Mouse (Mus musculus) ES-E14 (cell line): ENCODE data around the gene Timm10. TPM values are rescaled to one million over a fixed set of nuclear protein-coding genes. Genes with fewer than 3 reads are reported as not detected.

Experiments used
- DNase-seq: peaks from one replicate; pipeline ENCODE4 v3.0.0-alpha.2; 2013; ENCODE audit warnings: low read depth, low spot score
- H3K27ac ChIP-seq: 2 replicates; pipeline ENCODE4 v1.5.1; 2012; ENCODE audit warnings: low read depth, mild to moderate bottlenecking, low read length, moderate library complexity, mixed read lengths; ENCODE audit not compliant: poor library complexity, insufficient read depth, severe bottlenecking
- H3K36me3 ChIP-seq: 2 replicates; pipeline ENCODE4 v1.6.1; 2012; ENCODE audit warnings: mild to moderate bottlenecking, low read length, moderate library complexity, mixed read lengths; ENCODE audit not compliant: control insufficient read depth, poor library complexity, insufficient read depth, severe bottlenecking
- H3K4me1 ChIP-seq, 2 experiments: fragments of 150-350 bp in 1 of 2; sonication (generic) in 1 of 2; 2 replicates each; pipeline ENCODE4 v1.6.1; 2012; ENCODE audit warnings: low read length in 2 of 2, mild to moderate bottlenecking in 1 of 2, mixed read lengths in 1 of 2; ENCODE audit not compliant: control insufficient read depth in 2 of 2, insufficient read depth in 2 of 2, poor library complexity in 1 of 2
- H3K4me3 ChIP-seq, 2 experiments: fragments of 150-350 bp in 1 of 2; sonication (generic) in 1 of 2; 2 replicates each; pipeline ENCODE4 v1.5.1; 2012; ENCODE audit warnings: low read length in 2 of 2, low read depth in 1 of 2, mild to moderate bottlenecking in 1 of 2, mixed read lengths in 1 of 2; ENCODE audit not compliant: insufficient read depth in 1 of 2, poor library complexity in 1 of 2, severe bottlenecking in 1 of 2
- H3K9ac ChIP-seq: 2 replicates; pipeline ENCODE4 v1.6.1; 2012; ENCODE audit warnings: low read depth, mild to moderate bottlenecking, low read length, mixed read lengths; ENCODE audit not compliant: poor library complexity, insufficient read depth, severe bottlenecking
- H3K9me3 ChIP-seq: fragments of 150-350 bp; sonication (generic); 2 replicates; pipeline ENCODE4 v1.6.1; 2012; ENCODE audit warnings: low read depth, mild to moderate bottlenecking, low read length; ENCODE audit not compliant: control insufficient read depth, insufficient read depth
- CHD2 ChIP-seq: IDR thresholded peaks from 2 replicates; pipeline ENCODE4 v1.6.1; 2014; ENCODE audit warnings: mild to moderate bottlenecking, low read depth, low read length, inconsistent platforms
- HCFC1 ChIP-seq: IDR thresholded peaks from 2 replicates; pipeline ENCODE4 v1.6.1; 2012; ENCODE audit warnings: low read length, inconsistent platforms, borderline replicate concordance; ENCODE audit not compliant: insufficient read depth
- MAFK ChIP-seq: IDR thresholded peaks from 2 replicates; pipeline ENCODE4 v1.6.1; 2014; ENCODE audit warnings: mild to moderate bottlenecking, low read depth, low read length, inconsistent platforms; ENCODE audit not compliant: insufficient read depth
- ZC3H11A ChIP-seq: IDR thresholded peaks from 2 replicates; pipeline ENCODE4 v1.6.1; 2012; ENCODE audit warnings: low read depth, mild to moderate bottlenecking, inconsistent platforms, low read length, borderline replicate concordance
- ZNF384 ChIP-seq: IDR thresholded peaks from 2 replicates; pipeline ENCODE4 v1.6.1; 2012; ENCODE audit warnings: low read depth, low read length, inconsistent platforms
- in situ Hi-C, 2 experiments: fragments of 600-800 bp; cut with MboI; formaldehyde crosslinking; loops; one replicate each; pipeline ENCODE4 v1.15.1; 2025; ENCODE audit warnings: low sequenced_read_pairs in 2 of 2, inconsistent platforms in 1 of 2; ENCODE audit not compliant: unreplicated experiment in 2 of 2
- total RNA-seq: library from RNA; depleted of rRNA; stranded (reverse); fragments of 300-350 nt; gene quantifications from 2 replicates; pipeline ENCODE4 v1.2.3, GENCODE M21; 2012

Timm10 gene
- total RNA-seq, 1 experiment, result 73.5 TPM

DNA sequence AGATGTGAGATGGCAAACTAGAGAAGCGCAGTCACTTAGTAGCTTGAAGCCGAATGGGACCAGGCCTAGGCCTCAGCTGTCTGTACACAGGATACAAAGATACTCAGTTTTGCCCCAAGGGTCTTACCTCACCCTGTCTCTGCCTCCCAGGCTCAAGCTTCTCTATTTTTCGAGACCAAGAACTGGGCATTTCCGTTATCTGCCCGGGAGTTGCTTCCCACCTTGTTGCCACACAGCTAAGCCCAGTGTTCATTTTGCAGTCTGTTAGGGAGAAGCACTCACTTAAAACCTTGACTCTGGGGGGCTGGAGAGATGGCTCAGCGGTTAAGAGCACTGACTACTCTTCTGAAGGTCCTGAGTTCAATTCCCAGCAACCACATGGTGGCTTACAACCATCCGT is 22.8 kb upstream of the Timm10 start:
- Histone ChIP-seq H3K27ac (no peak overlapping the region), H3K9ac (no peak overlapping the region), H3K36me3 (0 out of 2 replicates have a peak, but pooled peaks cover under 1% of the 10 kb centered on the region), H3K4me1 (peaks cover 0 to 5% of the 10 kb centered on the region in 2 experiments; a peak in 2 of 4 replicates), H3K4me3 (no peak overlapping the region), H3K9me3 (no peaks in the 10 kb centered on the region)
- TF ChIP-seq MAFK, result no peak
- no peak for TF ChIP-seq HCFC1
- TF ChIP-seq ZC3H11A, result no peak
- no peak for TF ChIP-seq CHD2
- TF ChIP-seq ZNF384, result no peak
- in situ Hi-C loops, result no loop called here
- DNase-seq, result no peak

DNA sequence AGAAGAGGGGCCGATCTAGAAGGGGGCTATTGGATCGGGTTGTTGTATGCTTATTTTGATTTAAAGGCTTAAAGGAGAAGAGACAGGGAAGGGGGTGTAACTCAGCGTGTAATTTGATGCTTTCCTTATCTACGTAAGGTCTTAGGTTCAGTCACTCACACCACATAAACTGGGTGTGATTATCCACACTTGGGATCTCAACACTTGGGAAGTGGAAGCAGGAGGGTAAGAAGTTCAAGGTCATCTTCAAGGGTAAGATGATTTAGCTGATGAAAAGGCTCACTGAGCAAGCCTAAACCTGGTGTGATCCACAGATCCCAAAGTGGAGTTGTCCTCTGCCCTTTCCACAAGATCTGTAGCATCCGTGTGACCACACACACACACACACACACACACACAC is 20.3 kb upstream of the Timm10 start:
- no peak overlapping the region for H3K9ac ChIP-seq
- no peak overlapping the region for H3K4me3 ChIP-seq
- no peak for DNase-seq
- H3K9me3 ChIP-seq, result no peaks in the 10 kb centered on the region
- no peak for TF ChIP-seq ZNF384
- no peak for TF ChIP-seq HCFC1
- no peak for TF ChIP-seq MAFK
- no peak for TF ChIP-seq CHD2
- TF ChIP-seq ZC3H11A, result no peak
- 0 out of 2 replicates have a peak, but pooled peaks cover 2% of the 10 kb centered on the region for H3K36me3 ChIP-seq
- H3K27ac ChIP-seq, result no peak overlapping the region
- in situ Hi-C loops, result no loop called here
- H3K4me1 ChIP-seq, result peaks cover 0 to 5% of the 10 kb centered on the region in 2 experiments; a peak in 1 of 4 replicates

DNA sequence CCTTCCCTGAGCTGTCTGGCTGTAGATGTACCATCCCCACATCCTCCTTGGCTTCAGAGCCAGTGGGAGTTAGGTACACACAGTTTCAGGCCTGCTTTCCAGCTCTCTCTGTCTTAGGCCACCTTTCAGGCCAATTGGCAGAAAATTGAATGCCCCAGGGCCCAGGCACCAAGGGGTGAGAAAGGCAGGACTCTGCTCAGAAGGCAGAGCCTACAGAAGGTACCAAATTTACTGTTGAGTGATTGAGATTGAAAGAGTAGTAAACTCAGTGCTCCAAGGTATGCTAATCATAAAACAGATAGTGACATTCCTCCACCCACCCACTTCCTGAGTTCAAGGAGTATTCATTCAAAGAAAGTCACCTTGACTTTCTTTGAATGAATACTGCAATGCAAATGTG is 17.5 kb upstream of the Timm10 start:
- in situ Hi-C loops, result no loop called here
- no peak overlapping the region for H3K9ac ChIP-seq
- no peak for TF ChIP-seq MAFK
- TF ChIP-seq CHD2, result no peak
- no peak for TF ChIP-seq ZC3H11A
- TF ChIP-seq HCFC1, result no peak
- TF ChIP-seq ZNF384, result no peak
- H3K9me3 ChIP-seq, result no peaks in the 10 kb centered on the region
- 0 out of 2 replicates have a peak, but pooled peaks cover 2% of the 10 kb centered on the region for H3K36me3 ChIP-seq
- H3K27ac ChIP-seq, result peak overlapping the region; percentile 77
- H3K4me1 ChIP-seq, result peaks cover 0 to 5% of the 10 kb centered on the region in 2 experiments; a peak in 1 of 4 replicates
- no peak overlapping the region for H3K4me3 ChIP-seq
- DNase-seq, result no peak

DNA sequence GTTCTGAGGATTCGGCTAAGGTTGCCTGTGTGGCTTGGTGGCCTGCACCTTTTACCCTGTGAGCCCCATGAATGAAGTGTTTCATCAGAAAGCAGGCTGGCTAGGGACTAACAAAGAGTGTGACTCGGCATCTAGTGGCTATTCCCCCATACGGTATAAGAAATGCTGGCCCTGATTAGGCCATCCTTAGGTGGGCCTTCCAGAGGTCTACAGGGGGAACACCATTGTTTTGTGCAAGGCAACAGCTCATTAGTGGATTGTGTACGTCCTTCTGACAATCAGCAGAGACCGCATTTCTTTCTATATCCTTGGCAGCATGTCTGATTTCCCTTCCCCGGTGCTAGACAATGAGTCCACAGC is 16.3 kb upstream of the Timm10 start:
- H3K27ac ChIP-seq, result no peak overlapping the region
- H3K4me3 ChIP-seq, result no peak overlapping the region
- H3K9ac ChIP-seq, result no peak overlapping the region
- DNase-seq, result no peak
- H3K4me1 ChIP-seq, result peaks cover 0 to 7% of the 10 kb centered on the region in 2 experiments; a peak in 1 of 4 replicates
- no peaks in the 10 kb centered on the region for H3K9me3 ChIP-seq
- TF ChIP-seq CHD2 (no peak), ZNF384 (no peak)
- H3K36me3 ChIP-seq, result 0 out of 2 replicates have a peak, but pooled peaks cover 2% of the 10 kb centered on the region
- in situ Hi-C loops, result no loop called here

DNA sequence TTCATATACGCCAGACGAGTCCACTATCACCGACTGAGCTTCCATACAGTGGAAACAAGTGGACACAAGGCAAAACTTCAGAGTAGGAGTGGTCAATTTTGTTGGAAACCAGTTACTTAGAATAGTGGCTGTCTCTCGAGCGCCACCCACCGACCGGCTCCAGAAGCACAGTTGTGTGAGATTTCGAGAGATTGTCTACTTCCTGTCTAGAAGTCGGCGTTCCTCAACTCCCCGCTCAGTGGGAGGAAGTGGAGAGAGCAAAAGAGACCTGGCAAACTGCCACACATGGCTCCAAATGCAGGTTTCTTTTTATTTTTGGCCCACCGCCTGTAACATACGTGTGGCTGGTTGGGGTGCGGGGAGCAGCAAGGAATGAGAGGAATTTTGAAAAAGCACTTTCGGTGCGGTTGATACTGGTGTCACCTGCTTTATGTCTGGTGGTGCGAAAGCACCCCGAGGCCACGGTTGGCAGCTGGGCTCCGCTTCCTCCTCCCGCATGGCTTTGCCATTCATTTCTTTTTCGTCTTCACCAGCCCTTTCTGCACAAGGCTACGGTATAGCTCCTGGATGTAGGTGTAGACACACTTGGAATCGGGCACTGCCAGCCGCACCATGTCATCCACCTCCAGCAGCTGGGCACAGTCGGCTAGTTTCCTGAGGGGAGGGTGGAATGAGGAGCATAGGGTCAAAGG is 15.8 kb upstream of the Timm10 start:
- H3K9ac ChIP-seq, result no peak overlapping the region
- 0 out of 4 replicates have a peak overlapping the region, but pooled peaks of 1 of the 2 experiments have one; percentile 26 for H3K4me3 ChIP-seq
- in situ Hi-C loops, result no loop called here
- no peaks in the 10 kb centered on the region for H3K9me3 ChIP-seq
- no peak overlapping the region for H3K27ac ChIP-seq
- TF ChIP-seq CHD2 (no peak), ZNF384 (no peak), HCFC1 (no peak), MAFK (no peak), ZC3H11A (no peak)
- peaks cover 0 to 7% of the 10 kb centered on the region in 2 experiments; a peak in 1 of 4 replicates for H3K4me1 ChIP-seq
- H3K36me3 ChIP-seq, result 0 out of 2 replicates have a peak, but pooled peaks cover 2% of the 10 kb centered on the region
- DNase-seq, result no peak
